Mouse (Mus musculus) olfactory bulb, adult 2 months (tissue): Measurements from ENCODE around the gene Cpsf2. TPM values are rescaled to one million over a fixed set of nuclear protein-coding genes. Genes with fewer than 3 reads are reported as not detected.

Source experiments
- H3K27ac ChIP-seq: fragments of 200-500 bp; 2 replicates; pipeline ENCODE4 v1.5.1; 2012; ENCODE audit warnings: low read depth, low read length; ENCODE audit not compliant: insufficient read depth
- H3K4me1 ChIP-seq: fragments of 200-500 bp; 2 replicates; pipeline ENCODE4 v1.6.1; 2012; ENCODE audit warnings: low read length; ENCODE audit not compliant: control insufficient read depth, insufficient read depth
- H3K4me3 ChIP-seq: fragments of 200-500 bp; 2 replicates; pipeline ENCODE4 v1.5.1; 2012; ENCODE audit warnings: mild to moderate bottlenecking, low read depth, low read length, moderate library complexity; ENCODE audit not compliant: insufficient read depth
- CTCF ChIP-seq: fragments of 200-500 bp; IDR thresholded peaks from 2 replicates; pipeline ENCODE4 v1.5.1; 2012; ENCODE audit warnings: low read depth, mild to moderate bottlenecking, low read length, moderate library complexity; ENCODE audit not compliant: insufficient read depth
- POLR2A ChIP-seq: fragments of 200-500 bp; IDR thresholded peaks from 2 replicates; pipeline ENCODE4 v1.6.1; 2012; ENCODE audit warnings: mild to moderate bottlenecking, low read depth, low read length, moderate library complexity; ENCODE audit not compliant: insufficient read depth
- WGBS: fragments of 180-500 bp; shearing (Covaris S2); methylation state at CpG from one replicate; pipeline ENCODE4 v1.1.7; 2018; 5-methylcytosine and 5-hydroxymethylcytosine counted together
- polyA plus RNA-seq: library from polyadenylated mRNA; stranded (reverse); fragments of >200 nt; gene quantifications from 2 replicates; pipeline ENCODE4 v1.2.4, GENCODE M21; 2012; ENCODE audit warnings: low replicate concordance; ENCODE audit not compliant: missing spikeins, insufficient read depth, insufficient read length

Cpsf2 gene
- polyA plus RNA-seq, 1 experiment: not detected

- WGBS: 97% methylated on average over 1 of the region's 1 CpGs
- peaks cover 5% of the 10 kb centered on the region for H3K4me1 ChIP-seq
- TF ChIP-seq POLR2A (no peak), CTCF (no peak)
Observed at GRCm38 (mm10) chr12:101978588-101978987, 2.8 kb downstream of the Cpsf2 start.

GRCm38 (mm10) chr12:101979213-101979750 lies 3.5 kb downstream of the Cpsf2 start:
- WGBS: 88% methylated on average over 8 of the region's 8 CpGs
- Histone ChIP-seq H3K4me1 (peaks cover 2% of the 10 kb centered on the region), H3K4me3 (no peak overlapping the region), H3K27ac (no peak overlapping the region)
- no peak for TF ChIP-seq POLR2A
- no peak for TF ChIP-seq CTCF

More at GRCm38 (mm10) chr12:101978588-101978987, 2.8 kb downstream of the Cpsf2 start:
- H3K27ac ChIP-seq: no peak overlapping the region
- no peak overlapping the region for H3K4me3 ChIP-seq

- no peak for TF ChIP-seq CTCF
- no peak for TF ChIP-seq POLR2A
- peaks cover 2% of the 10 kb centered on the region for H3K4me1 ChIP-seq
- 43% methylated on average over 5 of the region's 5 CpGs for WGBS
- no peak overlapping the region for H3K27ac ChIP-seq
- no peak overlapping the region for H3K4me3 ChIP-seq
Observed at GRCm38 (mm10) chr12:101980266-101980665, 4.5 kb downstream of the Cpsf2 start.

GRCm38 (mm10) chr12:101981559-101981958 lies 5.8 kb downstream of the Cpsf2 start:
- no peak overlapping the region for H3K27ac ChIP-seq
- TF ChIP-seq CTCF: no peak
- no peak for TF ChIP-seq POLR2A
- no peak overlapping the region for H3K4me3 ChIP-seq
- H3K4me1 ChIP-seq: peaks cover 2% of the 10 kb centered on the region
- WGBS: 95% methylated on average over 2 of the region's 2 CpGs

- TF ChIP-seq POLR2A (no peak), CTCF (no peak)
- WGBS: 93% methylated on average over 9 of the region's 9 CpGs
- Histone ChIP-seq H3K4me1 (no peaks in the 10 kb centered on the region), H3K27ac (no peak overlapping the region), H3K4me3 (no peak overlapping the region)
Observed at GRCm38 (mm10) chr12:101982977-101983376, 7.2 kb downstream of the Cpsf2 start.

GRCm38 (mm10) chr12:101985110-101985509 lies 9.3 kb downstream of the Cpsf2 start:
- 17% methylated on average over 3 of the region's 3 CpGs for WGBS
- no peak for TF ChIP-seq CTCF
- no peak for TF ChIP-seq POLR2A
- Histone ChIP-seq H3K4me3 (no peak overlapping the region), H3K27ac (no peak overlapping the region), H3K4me1 (no peaks in the 10 kb centered on the region)

GRCm38 (mm10) chr12:101987659-101988058 lies 11.9 kb downstream of the Cpsf2 start:
- TF ChIP-seq CTCF: no peak
- TF ChIP-seq POLR2A: no peak
- 89% methylated on average over 6 of the region's 6 CpGs for WGBS

GRCm38 (mm10) chr12:101994576-101995467 lies 19.0 kb downstream of the Cpsf2 start:
- TF ChIP-seq CTCF (no peak), POLR2A (no peak)
- H3K4me1 ChIP-seq: no peaks in the 10 kb centered on the region
- H3K27ac ChIP-seq: no peak overlapping the region
- WGBS: 92% methylated on average over 8 of the region's 8 CpGs
- H3K4me3 ChIP-seq: no peak overlapping the region

More at GRCm38 (mm10) chr12:101987659-101988058, 11.9 kb downstream of the Cpsf2 start:
- H3K27ac ChIP-seq: no peak overlapping the region
- H3K4me3 ChIP-seq: no peak overlapping the region
- H3K4me1 ChIP-seq: no peaks in the 10 kb centered on the region

GRCm38 (mm10) chr12:101998929-101999328 lies 23.1 kb downstream of the Cpsf2 start:
- Histone ChIP-seq H3K27ac (no peak overlapping the region), H3K4me3 (no peak overlapping the region), H3K4me1 (no peaks in the 10 kb centered on the region)
- TF ChIP-seq CTCF (no peak), POLR2A (no peak)
- WGBS: 97% methylated on average over 5 of the region's 5 CpGs
